Mouse (Mus musculus): ENCODE results near the gene Eif3b. TPM values are rescaled to one million over a fixed set of nuclear protein-coding genes. Genes with fewer than 3 reads are reported as not detected.
A peak's percentile ranks its signal among the peaks of the same experiment; 100 is the strongest.

Gene Eif3b
- polyA plus RNA-seq, 1 experiment from 2014 or later = 107 TPM

- Histone ChIP-seq H3K27me3 (replicated peaks; ENCODE audit: control insufficient read depth, insufficient read depth, low read length) (no peaks in the 10 kb centered on the region), H3K4me2 (ENCODE audit: low read length) (peak overlapping the region; percentile 96), H3K4me1 (ENCODE audit: control insufficient read depth, insufficient read depth, low read length) (peaks cover 10% of the 10 kb centered on the region), H3K27ac (ENCODE audit: low read depth, low read length) (no peak overlapping the region), H3K36me3 (ENCODE audit: control insufficient read depth, insufficient read depth, low read length) (no peaks in the 10 kb centered on the region), H3K9ac (ENCODE audit: low read length) (peak overlapping the region; percentile 17; the same call in 1 of the 2 replicates), H3K4me3 (ENCODE audit: low read depth, low read length) (peak overlapping the region; percentile 62), H3K9me3 (replicated peaks; ENCODE audit: control insufficient read depth, low read length) (no peaks in the 10 kb centered on the region)
- ATAC-seq (peak; percentile 11; the same call in 1 of the 2 replicates), DNase-seq (ENCODE audit: low spot score) (no peak)
- WGBS = 60% methylated on average over 3 of the region's 3 CpGs
Measured at GRCm38 (mm10) chr5:140389647-140390046, 29.5 kb upstream of the Eif3b start.

- no peak overlapping the region for H3K9ac ChIP-seq (ENCODE audit: low read length)
- H3K9me3 ChIP-seq (replicated peaks; ENCODE audit: control insufficient read depth, low read length) = no peaks in the 10 kb centered on the region
- WGBS = 71% methylated on average over 1 of the region's 1 CpGs
- no peak overlapping the region for H3K27ac ChIP-seq (ENCODE audit: low read depth, low read length)
- no peak for DNase-seq (ENCODE audit: low spot score)
- H3K4me3 ChIP-seq (ENCODE audit: low read depth, low read length) = no peak overlapping the region
- H3K4me2 ChIP-seq (ENCODE audit: low read length) = no peak overlapping the region
- H3K4me1 ChIP-seq (ENCODE audit: control insufficient read depth, insufficient read depth, low read length) = peaks cover 10% of the 10 kb centered on the region
- H3K36me3 ChIP-seq (ENCODE audit: control insufficient read depth, insufficient read depth, low read length) = no peaks in the 10 kb centered on the region
- H3K27me3 ChIP-seq (replicated peaks; ENCODE audit: control insufficient read depth, insufficient read depth, low read length) = no peaks in the 10 kb centered on the region
- no peak for ATAC-seq
Measured at GRCm38 (mm10) chr5:140391435-140391834, 27.7 kb upstream of the Eif3b start.

GRCm38 (mm10) chr5:140391981-140392380, 27.1 kb upstream of the Eif3b start:
- H3K27ac ChIP-seq (ENCODE audit: low read depth, low read length) = no peak overlapping the region
- no peaks in the 10 kb centered on the region for H3K36me3 ChIP-seq (ENCODE audit: control insufficient read depth, insufficient read depth, low read length)
- no peak for DNase-seq (ENCODE audit: low spot score)
- 93% methylated on average over 5 of the region's 5 CpGs for WGBS
- H3K9ac ChIP-seq (ENCODE audit: low read length) = no peak overlapping the region
- no peak overlapping the region for H3K4me2 ChIP-seq (ENCODE audit: low read length)
- no peak for ATAC-seq
- peaks cover 10% of the 10 kb centered on the region for H3K4me1 ChIP-seq (ENCODE audit: control insufficient read depth, insufficient read depth, low read length)
- H3K9me3 ChIP-seq (replicated peaks; ENCODE audit: control insufficient read depth, low read length) = no peaks in the 10 kb centered on the region
- H3K27me3 ChIP-seq (replicated peaks; ENCODE audit: control insufficient read depth, insufficient read depth, low read length) = no peaks in the 10 kb centered on the region
- H3K4me3 ChIP-seq (ENCODE audit: low read depth, low read length) = no peak overlapping the region

- H3K27ac ChIP-seq (ENCODE audit: low read depth, low read length) = no peak overlapping the region
- 98% methylated on average over 3 of the region's 3 CpGs for WGBS
- H3K4me1 ChIP-seq (ENCODE audit: control insufficient read depth, insufficient read depth, low read length) = peaks cover 9% of the 10 kb centered on the region
- H3K4me2 ChIP-seq (ENCODE audit: low read length) = no peak overlapping the region
- ATAC-seq (no peak), DNase-seq (ENCODE audit: low spot score) (no peak)
- no peaks in the 10 kb centered on the region for H3K36me3 ChIP-seq (ENCODE audit: control insufficient read depth, insufficient read depth, low read length)
- H3K9me3 ChIP-seq (replicated peaks; ENCODE audit: control insufficient read depth, low read length) = no peaks in the 10 kb centered on the region
- no peak overlapping the region for H3K4me3 ChIP-seq (ENCODE audit: low read depth, low read length)
- no peaks in the 10 kb centered on the region for H3K27me3 ChIP-seq (replicated peaks; ENCODE audit: control insufficient read depth, insufficient read depth, low read length)
- no peak overlapping the region for H3K9ac ChIP-seq (ENCODE audit: low read length)
Measured at GRCm38 (mm10) chr5:140392701-140393100, 26.4 kb upstream of the Eif3b start.

- H3K9ac ChIP-seq (ENCODE audit: low read length) = no peak overlapping the region
- H3K4me2 ChIP-seq (ENCODE audit: low read length) = no peak overlapping the region
- H3K9me3 ChIP-seq (replicated peaks; ENCODE audit: control insufficient read depth, low read length) = no peaks in the 10 kb centered on the region
- no peaks in the 10 kb centered on the region for H3K27me3 ChIP-seq (replicated peaks; ENCODE audit: control insufficient read depth, insufficient read depth, low read length)
- 67% methylated on average over 8 of the region's 8 CpGs for WGBS
- no peaks in the 10 kb centered on the region for H3K36me3 ChIP-seq (ENCODE audit: control insufficient read depth, insufficient read depth, low read length)
- DNase-seq (ENCODE audit: low spot score) = no peak
- H3K27ac ChIP-seq (ENCODE audit: low read depth, low read length) = no peak overlapping the region
- no peaks in the 10 kb centered on the region for H3K4me1 ChIP-seq (ENCODE audit: control insufficient read depth, insufficient read depth, low read length)
- no peak for ATAC-seq
- H3K4me3 ChIP-seq (ENCODE audit: low read depth, low read length) = no peak overlapping the region
Measured at GRCm38 (mm10) chr5:140396166-140396940, 22.8 kb upstream of the Eif3b start.

- Histone ChIP-seq H3K4me2 (ENCODE audit: low read length) (no peak overlapping the region), H3K4me3 (ENCODE audit: low read depth, low read length) (no peak overlapping the region), H3K27ac (ENCODE audit: low read depth, low read length) (no peak overlapping the region), H3K4me1 (ENCODE audit: control insufficient read depth, insufficient read depth, low read length) (no peaks in the 10 kb centered on the region), H3K9me3 (replicated peaks; ENCODE audit: control insufficient read depth, low read length) (no peaks in the 10 kb centered on the region), H3K36me3 (ENCODE audit: control insufficient read depth, insufficient read depth, low read length) (no peaks in the 10 kb centered on the region), H3K9ac (ENCODE audit: low read length) (no peak overlapping the region), H3K27me3 (replicated peaks; ENCODE audit: control insufficient read depth, insufficient read depth, low read length) (no peaks in the 10 kb centered on the region)
- no peak for ATAC-seq
- 82% methylated on average over 4 of the region's 4 CpGs for WGBS
- DNase-seq (ENCODE audit: low spot score) = no peak
Measured at GRCm38 (mm10) chr5:140402640-140403270, 16.4 kb upstream of the Eif3b start.

- no peak overlapping the region for H3K4me3 ChIP-seq (ENCODE audit: low read depth, low read length)
- no peaks in the 10 kb centered on the region for H3K9me3 ChIP-seq (replicated peaks; ENCODE audit: control insufficient read depth, low read length)
- H3K27me3 ChIP-seq (replicated peaks; ENCODE audit: control insufficient read depth, insufficient read depth, low read length) = no peaks in the 10 kb centered on the region
- H3K36me3 ChIP-seq (ENCODE audit: control insufficient read depth, insufficient read depth, low read length) = no peaks in the 10 kb centered on the region
- H3K4me1 ChIP-seq (ENCODE audit: control insufficient read depth, insufficient read depth, low read length) = no peaks in the 10 kb centered on the region
- no peak overlapping the region for H3K9ac ChIP-seq (ENCODE audit: low read length)
- no peak overlapping the region for H3K4me2 ChIP-seq (ENCODE audit: low read length)
- 87% methylated on average over 6 of the region's 6 CpGs for WGBS
- no peak overlapping the region for H3K27ac ChIP-seq (ENCODE audit: low read depth, low read length)
- no peak for DNase-seq (ENCODE audit: low spot score)
- no peak for ATAC-seq
Measured at GRCm38 (mm10) chr5:140405126-140405525, 14.0 kb upstream of the Eif3b start.

- no peak for DNase-seq (ENCODE audit: low spot score)
- no peak for ATAC-seq
- Histone ChIP-seq H3K4me3 (ENCODE audit: low read depth, low read length) (no peak overlapping the region), H3K36me3 (ENCODE audit: control insufficient read depth, insufficient read depth, low read length) (no peaks in the 10 kb centered on the region), H3K27me3 (replicated peaks; ENCODE audit: control insufficient read depth, insufficient read depth, low read length) (no peaks in the 10 kb centered on the region), H3K4me2 (ENCODE audit: low read length) (no peak overlapping the region), H3K27ac (ENCODE audit: low read depth, low read length) (no peak overlapping the region), H3K4me1 (ENCODE audit: control insufficient read depth, insufficient read depth, low read length) (no peaks in the 10 kb centered on the region), H3K9ac (ENCODE audit: low read length) (no peak overlapping the region), H3K9me3 (replicated peaks; ENCODE audit: control insufficient read depth, low read length) (no peaks in the 10 kb centered on the region)
- WGBS = 86% methylated on average over 6 of the region's 6 CpGs
Measured at GRCm38 (mm10) chr5:140406666-140407065, 12.5 kb upstream of the Eif3b start.

GRCm38 (mm10) chr5:140408801-140409200, 10.3 kb upstream of the Eif3b start:
- no peak for DNase-seq (ENCODE audit: low spot score)
- Histone ChIP-seq H3K27ac (ENCODE audit: low read depth, low read length) (no peak overlapping the region), H3K27me3 (replicated peaks; ENCODE audit: control insufficient read depth, insufficient read depth, low read length) (no peaks in the 10 kb centered on the region), H3K36me3 (ENCODE audit: control insufficient read depth, insufficient read depth, low read length) (no peaks in the 10 kb centered on the region), H3K9me3 (replicated peaks; ENCODE audit: control insufficient read depth, low read length) (no peaks in the 10 kb centered on the region), H3K9ac (ENCODE audit: low read length) (no peak overlapping the region), H3K4me2 (ENCODE audit: low read length) (no peak overlapping the region), H3K4me3 (ENCODE audit: low read depth, low read length) (no peak overlapping the region), H3K4me1 (ENCODE audit: control insufficient read depth, insufficient read depth, low read length) (no peaks in the 10 kb centered on the region)
- no peak for ATAC-seq
